Mouse (Mus musculus): ENCODE measurements around the gene Gipc1.

Gene Gipc1

DNA sequence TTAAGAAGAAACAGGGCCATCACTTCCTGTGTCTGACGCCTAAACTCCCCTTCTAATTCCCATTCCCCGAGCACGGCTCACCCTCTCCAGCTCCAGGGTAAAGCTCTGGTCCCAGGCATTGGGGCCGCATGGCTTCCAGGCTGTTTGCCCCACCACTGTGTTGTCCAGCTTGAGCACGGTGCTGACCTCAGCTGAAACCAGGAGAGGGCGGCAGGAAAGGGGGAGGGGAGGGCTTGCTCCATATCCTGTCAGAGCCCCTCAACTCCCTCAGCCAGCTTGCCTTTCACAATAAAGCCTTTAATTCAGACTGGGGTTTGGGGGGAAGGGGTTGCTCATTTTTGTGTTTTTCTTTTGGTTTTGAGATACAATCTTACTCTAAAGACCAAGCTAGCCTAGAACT is 28.6 kb downstream of the Gipc1 start:
- no peak for DNase-seq

GRCm38 (mm10) chr8:83684517-83684916 is 32.0 kb downstream of the Gipc1 start:
- DNase-seq = no peak

DNA sequence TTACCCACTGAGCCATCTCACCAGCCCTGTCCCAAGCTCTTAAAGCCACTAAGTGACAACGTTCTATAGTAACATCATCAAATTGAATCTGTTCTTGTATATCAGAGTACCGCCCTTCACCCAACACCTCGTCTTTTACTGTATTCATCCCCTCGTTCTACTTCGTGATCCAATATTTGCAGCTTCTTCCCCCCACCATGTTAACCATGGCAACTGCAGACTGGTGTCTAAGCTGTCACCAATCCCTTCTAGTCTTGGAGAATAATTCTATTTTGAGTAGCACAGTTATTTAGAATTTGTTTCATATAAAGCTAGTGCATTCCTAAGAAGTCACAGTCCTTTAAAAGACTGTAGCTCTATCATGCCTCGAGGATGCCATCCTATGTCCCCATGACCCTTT is 36.8 kb downstream of the Gipc1 start:
- no peak for DNase-seq

- DNase-seq = no peak
These were observed 41.2 kb downstream of the Gipc1 start for GRCm38 (mm10) chr8:83693609-83694236.

DNA sequence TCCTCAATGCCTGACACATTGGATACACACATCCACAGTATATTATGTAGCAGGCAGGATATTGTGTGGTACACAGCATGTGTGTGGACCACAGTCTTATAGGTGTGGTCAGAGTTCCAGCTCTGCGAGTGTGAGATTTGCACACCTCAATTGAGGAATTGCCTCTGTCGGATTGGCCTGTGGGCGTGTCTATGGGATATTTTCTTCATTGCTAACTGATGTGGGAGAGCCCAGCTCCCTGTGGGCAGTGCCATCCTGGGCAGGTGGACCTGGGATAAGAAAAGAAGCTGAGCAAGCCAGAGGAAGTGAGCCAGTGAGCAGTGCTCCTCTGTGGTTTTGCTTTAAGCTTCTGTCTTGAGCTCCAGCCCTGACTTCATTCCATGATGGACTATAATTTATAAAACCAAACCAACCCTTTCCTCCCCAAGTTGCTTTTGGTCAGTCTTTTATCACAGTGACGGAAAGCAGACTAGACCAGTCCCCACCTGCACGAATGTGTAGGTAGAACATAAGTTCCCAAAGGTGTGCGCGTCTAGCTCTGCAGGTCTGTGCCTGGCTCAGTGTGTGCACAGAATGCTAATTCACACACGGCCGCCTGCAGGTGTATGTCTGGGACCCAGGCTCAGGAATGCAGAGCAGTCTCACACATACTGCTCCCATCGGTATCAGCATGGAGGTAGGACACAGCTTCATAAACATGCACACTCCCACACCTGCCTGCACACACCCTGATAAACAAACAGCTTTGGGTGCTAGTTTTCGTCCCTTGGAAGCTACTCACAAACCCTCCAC is 42.1 kb downstream of the Gipc1 start:
- no peak for DNase-seq

DNA sequence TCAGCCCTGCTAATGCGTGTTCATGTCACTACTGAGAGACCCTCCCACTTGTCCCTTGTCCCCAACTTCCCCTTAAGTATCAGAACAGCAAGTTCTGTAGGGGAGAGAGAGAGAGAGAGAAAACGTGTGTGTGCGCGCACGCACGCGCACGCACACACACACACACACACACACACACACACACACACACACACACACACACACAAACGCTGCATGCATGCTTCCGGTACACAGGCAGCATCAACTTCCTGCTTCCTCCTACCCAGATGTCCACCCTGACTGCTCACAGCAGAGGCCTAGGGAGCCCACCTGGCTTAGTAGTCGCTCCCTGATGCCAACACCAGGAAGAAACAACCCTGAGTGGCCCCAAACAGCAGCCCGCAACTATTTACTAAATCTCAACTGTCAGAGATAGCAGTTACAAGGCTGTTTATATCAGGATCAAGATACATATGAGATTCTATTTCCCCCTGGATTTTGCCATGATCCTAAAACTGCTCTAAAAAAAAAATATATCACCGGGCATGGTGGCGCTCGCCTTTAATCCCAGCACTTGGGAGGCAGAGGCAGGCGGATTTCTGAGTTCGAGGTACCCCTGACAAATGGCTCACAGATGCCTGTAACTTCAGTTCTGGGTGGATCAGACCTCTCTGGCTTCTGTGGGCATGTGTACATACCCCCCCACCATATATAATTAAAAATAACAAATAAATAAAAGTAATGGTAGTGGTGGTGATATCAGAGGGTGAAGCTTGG is 43.1 kb downstream of the Gipc1 start:
- no peak for DNase-seq

DNA sequence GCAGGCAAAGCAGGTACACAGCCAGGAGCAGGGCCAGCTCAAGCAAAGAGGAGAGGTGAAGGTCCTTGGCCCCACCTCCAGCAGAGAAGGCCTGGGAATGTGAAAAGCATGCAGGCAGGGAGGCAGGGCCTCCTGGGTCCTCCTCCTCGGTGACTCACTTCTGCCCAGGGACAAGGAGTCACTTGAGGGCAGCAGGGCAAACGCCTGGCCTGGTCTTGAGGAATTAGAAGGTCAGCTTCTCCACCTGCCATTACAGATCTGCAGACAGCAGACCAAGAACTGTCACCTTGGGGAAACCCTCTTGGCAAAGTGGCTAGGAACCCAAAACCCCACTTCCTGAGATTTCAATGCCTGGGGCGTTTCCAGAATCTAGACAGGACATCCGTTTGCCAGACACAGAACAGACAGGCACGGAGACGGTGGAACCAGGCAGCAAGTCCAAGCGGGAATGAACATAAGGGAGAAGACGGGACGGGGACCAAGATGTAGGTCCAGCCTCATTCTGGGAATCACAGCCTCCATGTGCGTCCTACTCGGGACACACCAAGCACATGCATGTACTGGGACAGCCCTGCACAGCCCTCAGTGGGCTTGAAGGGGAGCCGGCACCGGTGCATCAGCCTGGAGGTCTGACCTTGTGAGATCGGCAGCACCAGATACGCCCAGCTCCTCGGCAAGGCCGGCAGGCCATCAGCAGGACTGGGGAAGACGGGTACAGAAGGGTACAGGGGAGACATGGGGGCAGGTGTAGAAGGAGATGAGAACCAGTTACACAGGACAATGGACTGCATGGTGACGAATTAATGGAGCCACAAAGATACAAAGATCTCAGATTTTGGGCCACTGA is 45.1 kb downstream of the Gipc1 start:
- DNase-seq = peak; percentile 23 to 24

DNA sequence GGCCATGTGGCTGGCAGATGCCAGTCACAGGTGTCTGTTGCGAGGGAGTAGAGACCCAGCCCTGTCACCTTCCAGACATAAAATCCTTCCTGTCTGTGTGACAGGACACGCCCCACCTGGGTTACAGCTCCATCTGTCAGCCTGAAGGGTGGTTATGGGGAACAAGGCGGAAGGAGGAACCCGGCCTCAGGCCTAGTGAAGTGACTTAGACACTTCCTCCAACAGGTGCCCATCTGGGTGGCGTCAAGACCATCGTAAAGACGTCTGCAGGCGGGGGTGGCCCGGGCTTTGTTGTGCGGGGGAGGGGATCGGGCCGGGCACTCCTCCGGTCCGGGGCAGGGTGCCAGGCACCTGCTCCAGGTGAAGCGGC is 45.8 kb downstream of the Gipc1 start:
- DNase-seq = peak; percentile 63 to 69

- DNase-seq = peak; percentile 69 to 79
These were observed 46.4 kb downstream of the Gipc1 start, which contains the start of gene Pkn1 for GRCm38 (mm10) chr8:83698661-83699453. TSS of gene Pkn1 (minus strand) at chr8:83699179.

GRCm38 (mm10) chr8:83699566-83699965 is 47.1 kb downstream of the Gipc1 start:
- DNase-seq = no peak

GRCm38 (mm10) chr8:83700423-83701085 is 48.1 kb downstream of the Gipc1 start:
- DNase-seq = peak in 1 of 2 experiments; percentile 19

- no peak for DNase-seq
These were observed 50.9 kb downstream of the Gipc1 start for GRCm38 (mm10) chr8:83703426-83703825.

- no peak for DNase-seq
These were observed 53.9 kb downstream of the Gipc1 start for GRCm38 (mm10) chr8:83706411-83706810.

DNA sequence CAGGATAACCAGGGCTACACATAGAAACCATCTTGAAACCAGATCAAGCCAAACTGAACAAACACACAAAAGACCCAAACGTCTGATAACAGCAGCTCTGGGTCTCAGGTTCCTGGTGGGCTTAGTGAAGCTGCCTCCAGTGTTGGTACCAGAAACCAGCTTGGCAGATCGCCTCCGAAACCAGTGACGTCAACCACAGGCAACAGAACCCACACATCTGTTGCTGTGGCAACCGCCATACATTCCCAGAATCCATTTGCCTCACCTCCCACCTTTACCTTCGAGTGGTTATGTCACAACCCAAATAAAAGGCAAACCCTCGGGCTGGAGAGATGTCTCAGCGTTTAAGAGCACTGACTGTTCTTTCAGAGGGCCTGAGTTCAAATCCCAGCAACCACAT is 55.1 kb downstream of the Gipc1 start:
- no peak for DNase-seq
